Mouse (Mus musculus) stomach, postnatal 0 days (tissue): Measurements from ENCODE around the gene Btbd16.

Source experiments
- CTCF ChIP-seq: IDR thresholded peaks from 2 replicates; pipeline ENCODE4 v1.5.1; 2016; ENCODE audit warnings: antibody characterized with exemption, low read depth, mild to moderate bottlenecking, moderate library complexity
- EP300 ChIP-seq: optimal IDR thresholded peaks from 2 replicates; pipeline ENCODE3; 2016; ENCODE audit warnings: antibody characterized with exemption

- no peak for TF ChIP-seq CTCF
- no peak for TF ChIP-seq EP300
These were observed 12.8 kb downstream of the Btbd16 start for GRCm38 (mm10) chr7:130786708-130787107.
